Mouse (Mus musculus) kidney, adult 2 months (tissue): ENCODE data around the gene Hist1h2ac.

Source experiments
- CTCF ChIP-seq: fragments of 200-500 bp; conservative IDR thresholded peaks from 2 replicates; pipeline ENCODE4 v1.5.1; 2011; ENCODE audit warnings: low read depth, mild to moderate bottlenecking, control low read depth, low read length, moderate library complexity, mixed read lengths; ENCODE audit not compliant: insufficient read depth, insufficient read length
- POLR2A ChIP-seq: fragments of 200-500 bp; IDR thresholded peaks from one replicate; pipeline ENCODE4 v1.6.1; 2011; ENCODE audit warnings: low read depth, low read length, control low read depth

- TF ChIP-seq CTCF, result no peak
- TF ChIP-seq POLR2A, result no peak
These were observed 40.5 kb upstream of the Hist1h2ac start for GRCm38 (mm10) chr13:23724239-23724638.
